Mouse (Mus musculus) urinary bladder, postnatal 36 days (tissue): ENCODE data around the gene Dnah8.

Experiments used
- DNase-seq, 2 experiments: peaks; one replicate each; pipeline ENCODE4 v3.0.0; 2022; ENCODE audit warnings: low spot score in 2 of 2, mixed read lengths in 1 of 2

Gene Dnah8

GRCm38 (mm10) chr17:30662131-30662530 is 38.0 kb downstream of the Dnah8 start:
- DNase-seq, result no peak

- no peak for DNase-seq
Observed at GRCm38 (mm10) chr17:30663170-30663569, 39.0 kb downstream of the Dnah8 start.

DNA sequence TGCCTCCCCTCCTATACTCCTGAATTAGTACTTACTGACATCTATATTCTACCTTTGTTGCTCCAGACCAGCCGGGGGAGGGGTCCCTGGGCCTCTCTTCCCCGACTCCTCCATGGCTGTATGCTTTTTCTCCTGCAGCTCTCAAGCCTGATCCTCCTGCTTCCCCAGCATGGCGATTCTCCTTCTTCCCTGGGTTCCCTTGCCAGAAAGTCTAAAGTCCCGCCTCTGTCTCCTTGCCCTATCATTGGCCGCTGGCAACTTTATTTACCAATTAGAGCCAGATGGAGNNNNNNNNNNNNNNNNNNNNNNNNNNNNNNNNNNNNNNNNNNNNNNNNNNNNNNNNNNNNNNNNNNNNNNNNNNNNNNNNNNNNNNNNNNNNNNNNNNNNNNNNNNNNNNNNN is 40.7 kb downstream of the Dnah8 start:
- DNase-seq, result no peak

- DNase-seq, result no peak
Observed at GRCm38 (mm10) chr17:30672556-30672955, 48.4 kb downstream of the Dnah8 start.

- DNase-seq, result no peak
Observed at GRCm38 (mm10) chr17:30673023-30673422, 48.9 kb downstream of the Dnah8 start.

- no peak for DNase-seq
Observed at GRCm38 (mm10) chr17:30675021-30675740, 51.0 kb downstream of the Dnah8 start.

DNA sequence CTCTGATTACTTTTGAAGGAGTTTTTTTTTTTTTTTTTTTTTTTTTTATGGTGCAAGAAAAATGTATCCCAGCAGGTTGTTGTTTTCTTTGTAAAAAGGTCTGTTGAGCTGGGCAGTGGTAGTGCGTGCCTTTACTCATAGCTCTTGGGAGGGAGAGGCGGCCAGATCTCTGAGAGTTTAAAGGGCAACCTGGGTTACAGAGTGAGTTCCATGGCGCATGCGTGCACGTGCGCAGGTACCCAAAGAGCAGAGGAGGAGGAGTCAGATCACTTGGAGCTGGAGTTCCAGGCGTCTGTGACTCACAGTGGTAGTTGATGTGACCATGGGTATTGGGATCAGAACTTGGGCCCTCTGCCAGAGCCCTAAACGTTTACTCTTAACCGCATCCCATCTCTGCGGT is 54.4 kb downstream of the Dnah8 start:
- no peak for DNase-seq

DNA sequence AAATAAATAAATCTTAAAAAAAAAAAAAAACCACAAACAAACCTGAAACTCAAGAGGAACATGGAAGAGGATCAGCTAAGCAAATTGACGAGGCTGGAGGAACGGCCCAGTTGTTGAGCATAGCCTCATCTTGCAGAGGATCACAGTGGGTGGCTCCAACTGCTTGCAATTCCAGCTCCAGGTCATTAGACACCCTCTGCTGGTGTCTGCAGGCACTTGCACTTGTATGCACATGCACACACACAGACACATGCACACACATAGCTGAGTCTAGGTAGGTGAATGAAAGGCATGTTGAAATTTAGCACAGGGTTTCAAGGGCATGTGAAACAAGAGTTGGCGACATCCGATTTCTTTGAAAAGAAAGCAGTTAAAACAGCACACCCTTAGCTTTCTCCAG is 55.5 kb downstream of the Dnah8 start:
- no peak for DNase-seq

GRCm38 (mm10) chr17:30681604-30682003 is 57.5 kb downstream of the Dnah8 start:
- peak; percentile 34 to 45 for DNase-seq

GRCm38 (mm10) chr17:30690181-30690580 is 66.0 kb downstream of the Dnah8 start:
- no peak for DNase-seq

DNA sequence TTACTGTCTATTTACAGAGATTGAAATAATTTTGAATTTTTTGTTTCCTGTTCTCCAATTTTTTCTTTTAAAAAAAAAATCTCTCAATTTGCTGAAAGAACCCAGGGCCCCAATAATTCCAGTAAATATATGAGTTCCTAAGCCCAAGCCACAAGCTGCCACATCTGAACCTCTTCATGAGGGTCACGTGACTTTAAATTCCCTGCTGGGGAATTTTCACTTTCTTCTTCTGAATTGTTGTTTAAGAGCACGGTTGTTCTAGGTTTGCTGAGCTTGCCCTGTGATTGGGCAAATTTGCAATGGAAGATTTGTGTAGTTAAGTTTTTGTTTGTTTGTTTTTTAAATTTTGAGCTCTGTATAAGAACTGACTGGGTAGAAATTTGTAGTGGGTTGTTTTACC is 67.3 kb downstream of the Dnah8 start:
- DNase-seq, result no peak

DNA sequence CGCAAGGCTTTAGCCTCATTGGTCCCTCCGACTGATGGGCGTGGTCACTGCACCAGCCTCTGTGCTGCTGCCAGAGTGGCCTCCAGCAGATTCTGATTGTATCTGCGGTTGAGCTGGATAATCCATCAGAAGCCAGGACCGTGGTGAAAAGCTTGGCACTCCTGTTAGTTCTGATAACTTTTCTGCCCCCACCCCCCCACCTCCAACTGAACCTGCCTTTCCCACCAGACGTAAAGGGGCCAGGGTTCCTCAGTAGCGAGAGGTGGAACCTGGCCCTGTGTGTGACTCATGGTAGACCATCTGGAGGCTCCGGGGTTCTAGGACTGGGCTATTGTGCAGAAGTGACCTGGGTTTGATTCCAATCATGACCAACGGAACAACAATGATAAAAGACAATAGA is 70.1 kb downstream of the Dnah8 start:
- no peak for DNase-seq

GRCm38 (mm10) chr17:30714732-30715131 is 90.6 kb downstream of the Dnah8 start:
- DNase-seq, result no peak

DNA sequence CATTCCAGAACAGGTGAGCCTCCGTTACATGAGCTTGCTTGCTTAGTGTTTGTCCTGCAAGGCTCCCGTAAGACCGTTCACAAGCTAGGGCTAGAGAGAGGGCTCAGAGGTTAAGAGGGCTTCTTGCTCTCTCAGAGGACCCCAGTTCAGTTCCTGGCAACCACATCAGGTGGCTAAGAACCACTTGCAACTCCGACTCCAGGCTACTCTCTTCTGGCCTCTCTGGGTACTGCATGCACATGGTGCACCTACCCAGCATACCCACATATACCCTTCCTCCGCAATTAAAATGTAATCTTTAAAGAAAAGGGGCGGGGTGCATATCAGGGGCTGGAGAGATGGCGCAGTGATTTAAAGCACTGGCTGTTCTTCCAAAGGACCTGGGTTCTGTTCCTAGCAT is 94.0 kb downstream of the Dnah8 start:
- no peak for DNase-seq

DNA sequence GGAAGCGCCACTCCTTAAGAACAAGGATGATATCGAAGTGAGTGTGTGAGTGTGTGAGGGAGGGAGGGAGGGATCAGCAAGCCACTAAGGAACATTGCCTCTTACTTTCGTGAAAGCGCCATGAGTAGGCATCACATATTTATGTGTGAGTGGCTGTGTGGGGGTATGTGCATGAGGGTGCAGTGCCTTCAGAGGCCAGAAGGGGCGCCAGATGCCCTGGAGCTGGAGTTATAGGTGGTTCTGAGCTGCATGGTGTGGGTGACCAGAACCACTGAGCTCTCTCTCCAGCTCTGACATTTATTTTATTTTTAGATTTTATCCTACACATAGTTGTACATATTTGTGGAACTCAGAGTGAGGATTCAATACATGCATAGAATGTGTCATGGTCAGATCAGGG is 94.9 kb downstream of the Dnah8 start:
- DNase-seq, result no peak

DNA sequence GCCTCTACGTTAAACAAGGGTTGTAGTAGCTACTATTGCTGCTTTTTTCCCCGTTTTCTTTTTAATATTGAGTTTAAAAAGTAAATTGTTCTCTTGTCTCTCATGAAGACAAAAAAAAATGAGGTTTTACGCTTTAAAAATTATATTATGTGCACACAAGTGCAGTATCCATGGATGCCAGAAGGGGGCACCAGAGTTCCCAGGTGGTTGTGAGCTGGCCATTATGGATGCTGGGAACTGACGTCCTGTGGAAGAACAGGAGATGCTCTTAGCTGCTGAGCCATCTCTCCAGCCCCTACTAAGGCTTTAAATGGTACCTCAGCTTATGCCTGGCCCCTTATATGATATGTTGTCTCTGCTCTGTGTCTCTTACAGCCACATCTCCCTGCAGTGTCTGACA is 103.6 kb downstream of the Dnah8 start:
- no peak for DNase-seq

DNA sequence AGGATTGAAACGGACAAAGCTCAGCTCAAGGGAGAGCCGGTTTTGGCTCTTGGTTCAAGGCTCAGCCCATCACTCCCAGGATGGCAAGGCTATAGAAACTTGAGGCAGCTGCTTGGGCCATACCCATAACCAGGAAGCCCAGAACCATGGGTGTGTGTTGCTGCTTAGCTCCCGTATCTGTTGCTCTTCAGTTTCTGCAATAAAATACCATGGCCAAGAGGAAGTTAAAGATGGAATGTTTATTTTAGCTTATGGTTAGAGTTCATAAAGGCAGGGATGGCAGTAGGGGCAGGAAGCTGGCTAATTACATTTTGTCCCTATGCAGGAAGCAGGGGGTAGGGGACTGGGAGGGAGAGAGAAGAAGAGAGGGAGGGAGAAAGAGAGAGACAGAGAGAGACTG is 108.6 kb downstream of the Dnah8 start:
- no peak for DNase-seq

DNA sequence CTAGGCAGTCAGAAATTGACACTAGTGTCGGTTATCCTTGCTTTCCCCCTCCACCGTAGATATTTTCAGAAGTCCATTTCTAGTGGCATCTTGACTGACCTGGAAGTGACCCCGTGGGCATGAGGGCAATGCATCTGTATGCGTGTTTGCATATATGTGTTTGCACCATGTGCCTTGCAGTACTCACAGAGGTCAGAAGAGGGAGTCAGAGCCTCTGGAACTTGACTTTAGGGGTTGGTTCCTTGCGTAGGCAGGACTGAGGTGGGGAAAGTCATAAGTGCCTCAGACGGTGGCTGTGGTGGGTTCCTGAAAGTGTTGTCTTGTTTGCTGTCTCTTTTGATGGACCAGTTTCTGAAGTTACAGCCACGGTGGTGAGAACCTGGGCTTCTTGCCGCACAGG is 110.6 kb downstream of the Dnah8 start:
- DNase-seq, result no peak

DNA sequence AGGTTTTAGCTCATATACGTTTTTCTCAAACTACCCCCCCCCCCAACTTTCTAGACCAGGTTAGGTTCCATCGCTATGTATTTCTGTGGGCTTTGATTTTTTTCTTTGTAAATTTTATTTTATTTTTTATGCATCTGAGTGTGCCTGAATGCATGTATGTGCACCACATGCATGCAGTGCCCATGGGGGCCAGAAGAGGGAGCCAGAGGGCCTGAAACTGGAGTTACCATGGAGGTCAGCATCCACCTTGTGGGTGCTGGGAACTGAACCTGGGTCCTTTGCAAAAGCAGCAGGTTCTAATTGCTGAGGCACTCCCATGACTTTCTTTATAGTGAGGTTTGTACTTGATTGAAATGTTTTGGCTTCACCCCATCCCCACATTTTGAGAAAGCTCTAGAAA is 111.3 kb downstream of the Dnah8 start:
- no peak for DNase-seq

DNA sequence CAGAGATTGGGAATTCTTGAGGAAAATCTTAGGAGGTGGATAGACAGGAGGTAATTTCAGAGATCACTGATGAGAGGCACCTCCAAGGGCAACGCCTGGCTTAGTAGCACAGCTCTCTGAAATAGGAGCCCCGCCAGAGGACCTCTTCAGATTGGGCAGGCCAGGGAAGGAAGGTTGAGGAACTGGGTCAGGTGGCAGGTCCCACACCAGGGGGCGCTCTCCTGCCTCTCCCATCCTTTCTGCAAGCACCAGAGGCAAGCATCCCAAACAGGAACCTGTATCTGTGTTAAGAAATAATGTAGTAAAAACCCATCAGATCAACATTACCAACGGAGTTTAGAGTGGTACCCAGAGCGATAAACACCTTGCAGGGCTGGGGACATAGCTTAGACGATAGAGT is 113.6 kb downstream of the Dnah8 start:
- peak; percentile 6 to 30 for DNase-seq

- no peak for DNase-seq
Observed at GRCm38 (mm10) chr17:30739769-30740168, 115.6 kb downstream of the Dnah8 start.

DNA sequence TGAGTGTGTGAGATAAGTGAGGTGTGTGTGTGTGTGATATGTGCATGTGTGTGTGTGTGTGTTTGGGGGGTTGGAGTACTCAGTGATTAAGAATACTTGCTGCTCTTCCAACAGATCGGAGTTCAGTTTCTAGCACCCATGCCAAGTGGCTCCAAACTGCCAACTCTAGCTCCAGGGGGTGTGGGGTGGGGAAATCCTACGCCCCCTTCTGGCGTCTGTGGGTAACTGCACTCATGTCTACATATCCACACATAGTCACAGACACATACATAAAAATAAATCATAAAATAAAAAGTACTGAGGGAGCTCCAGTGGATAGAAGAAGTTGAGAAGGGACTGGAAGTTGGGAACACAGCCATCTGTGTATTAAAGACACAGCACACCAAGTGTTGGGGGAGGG is 119.8 kb downstream of the Dnah8 start:
- DNase-seq, result no peak

- peak in 1 of 2 experiments; percentile 32 for DNase-seq
Observed at GRCm38 (mm10) chr17:30746056-30747024, 122.2 kb downstream of the Dnah8 start.
